Mouse (Mus musculus) retina, adult 2 months (tissue): Measurements from ENCODE around the gene Cul7.
A peak's percentile ranks its signal among the peaks of the same experiment; 100 is the strongest.

Experiments used
- DNase-seq: peaks from one replicate; pipeline ENCODE4 v3.0.0-alpha.2; 2012; ENCODE audit warnings: low read depth, low spot score

Cul7 gene

DNA sequence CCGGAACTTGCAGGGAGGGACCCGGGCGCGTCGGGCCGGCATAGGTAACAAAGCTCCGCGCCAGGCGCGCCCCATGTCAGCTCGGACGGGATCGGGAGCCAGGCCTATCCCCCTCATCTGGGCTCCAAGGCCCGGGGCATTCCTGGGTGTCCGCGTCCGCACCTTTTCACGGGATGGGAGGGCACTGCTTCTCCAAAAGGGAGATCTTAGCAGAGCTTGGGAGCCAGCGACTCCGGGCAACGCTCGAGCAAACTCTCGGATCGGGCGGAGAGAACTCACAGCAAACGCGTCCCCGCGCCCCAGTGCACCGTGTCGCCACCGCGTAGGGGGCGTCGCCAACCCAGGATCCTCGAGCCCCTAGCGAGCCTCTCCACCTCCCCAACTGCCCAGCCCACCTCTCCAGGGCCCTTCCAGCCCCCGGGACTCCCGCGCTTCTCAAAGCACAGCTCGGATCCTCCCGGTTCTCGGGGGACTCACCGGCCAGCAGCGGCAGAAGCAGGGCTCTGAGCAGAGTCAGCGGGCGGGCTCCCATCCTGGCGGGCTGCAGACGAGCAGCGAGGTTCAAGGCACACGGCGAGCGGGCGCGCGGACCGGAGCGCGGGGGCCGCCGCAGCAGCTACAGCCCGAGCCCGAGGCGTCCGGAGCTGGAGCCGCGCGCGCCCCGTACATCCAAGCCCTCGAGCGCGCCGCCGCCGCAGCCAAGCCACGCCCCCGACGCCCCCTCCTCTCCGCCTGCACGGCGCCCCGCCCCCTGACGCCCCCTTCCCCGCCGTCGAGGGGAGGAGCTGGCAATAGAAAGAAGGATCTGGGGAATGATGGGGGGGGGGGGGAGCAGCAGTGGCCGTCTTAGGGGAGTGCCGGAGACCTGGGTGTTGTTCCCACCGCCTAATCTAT is 21.1 kb upstream of the Cul7 start, which contains the start of gene Ptk7:
Gene Ptk7, minus strand, starts transcription at position 714 of the 894 bp plus-strand sequence.
- no peak for DNase-seq

GRCm38 (mm10) chr17:46629685-46630441 is 20.3 kb upstream of the Cul7 start:
- no peak for DNase-seq

DNA sequence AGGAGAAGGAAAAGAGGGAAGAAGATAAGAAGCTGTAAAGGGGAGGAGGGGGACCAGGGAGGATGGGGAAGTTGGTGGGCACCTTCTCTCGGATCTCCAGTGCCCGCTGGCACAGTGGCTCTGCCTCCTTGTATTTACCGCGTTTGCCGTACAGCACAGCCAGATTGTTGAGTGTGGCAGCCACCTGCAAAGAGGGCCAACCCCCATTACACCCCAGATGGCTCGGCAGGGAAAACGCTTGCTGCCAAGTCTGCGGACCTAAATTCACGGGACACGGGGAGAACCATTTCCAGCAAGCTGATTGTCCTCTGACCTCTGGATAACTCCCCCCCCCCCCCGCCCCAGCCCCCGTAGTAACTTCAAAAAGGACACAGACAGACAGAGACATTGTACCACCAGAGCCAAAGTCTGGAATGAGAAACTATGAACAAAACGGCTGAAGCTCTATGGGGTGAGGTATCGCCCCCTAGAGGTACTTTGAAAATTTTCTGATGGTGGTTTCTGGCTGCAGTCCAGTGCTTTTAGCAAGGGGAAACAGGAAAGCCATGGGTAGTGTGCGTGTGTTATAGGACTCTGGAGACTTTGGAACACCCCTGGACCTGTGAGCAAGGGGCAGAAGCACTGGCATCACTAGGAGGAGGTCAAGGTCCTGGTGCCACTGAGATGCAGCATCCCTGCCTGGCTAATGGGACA is 13.2 kb upstream of the Cul7 start:
- no peak for DNase-seq

GRCm38 (mm10) chr17:46639929-46640328 is 10.2 kb upstream of the Cul7 start:
- no peak for DNase-seq

- DNase-seq = no peak
Observed at GRCm38 (mm10) chr17:46642060-46642459, 8.1 kb upstream of the Cul7 start.

DNA sequence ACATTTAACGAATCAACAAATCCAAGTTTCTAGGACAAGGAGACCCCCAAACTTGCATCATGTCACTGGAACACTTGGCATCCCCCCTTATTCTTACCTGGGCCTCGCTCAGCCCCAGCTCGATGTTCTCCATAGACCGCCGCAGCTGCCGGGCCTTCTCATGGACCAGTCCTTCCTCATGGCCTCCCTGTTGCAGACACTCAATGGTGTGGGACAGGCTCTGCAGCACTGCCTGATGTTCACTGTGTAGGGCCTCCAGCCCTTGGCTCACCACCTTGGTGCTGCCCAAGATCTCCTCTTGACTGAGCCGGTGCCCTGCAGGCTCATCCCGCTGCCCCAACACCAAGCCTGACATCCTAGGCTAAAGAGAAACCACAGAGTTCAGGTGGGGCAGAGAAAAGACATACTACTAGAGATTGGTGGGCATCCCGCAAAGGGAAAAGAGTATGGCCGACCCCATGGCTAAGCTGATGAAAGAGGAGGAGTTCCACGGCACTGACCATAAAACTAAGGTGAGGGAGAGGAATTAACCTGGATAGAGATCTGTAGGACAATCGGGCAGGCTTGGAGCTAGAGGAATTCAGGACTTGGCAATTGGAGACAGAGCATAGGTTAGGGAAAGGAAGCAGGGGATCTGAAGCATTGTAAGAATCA is 5.9 kb upstream of the Cul7 start:
- DNase-seq = no peak

GRCm38 (mm10) chr17:46644916-46645475 is 5.1 kb upstream of the Cul7 start:
- DNase-seq = no peak

DNA sequence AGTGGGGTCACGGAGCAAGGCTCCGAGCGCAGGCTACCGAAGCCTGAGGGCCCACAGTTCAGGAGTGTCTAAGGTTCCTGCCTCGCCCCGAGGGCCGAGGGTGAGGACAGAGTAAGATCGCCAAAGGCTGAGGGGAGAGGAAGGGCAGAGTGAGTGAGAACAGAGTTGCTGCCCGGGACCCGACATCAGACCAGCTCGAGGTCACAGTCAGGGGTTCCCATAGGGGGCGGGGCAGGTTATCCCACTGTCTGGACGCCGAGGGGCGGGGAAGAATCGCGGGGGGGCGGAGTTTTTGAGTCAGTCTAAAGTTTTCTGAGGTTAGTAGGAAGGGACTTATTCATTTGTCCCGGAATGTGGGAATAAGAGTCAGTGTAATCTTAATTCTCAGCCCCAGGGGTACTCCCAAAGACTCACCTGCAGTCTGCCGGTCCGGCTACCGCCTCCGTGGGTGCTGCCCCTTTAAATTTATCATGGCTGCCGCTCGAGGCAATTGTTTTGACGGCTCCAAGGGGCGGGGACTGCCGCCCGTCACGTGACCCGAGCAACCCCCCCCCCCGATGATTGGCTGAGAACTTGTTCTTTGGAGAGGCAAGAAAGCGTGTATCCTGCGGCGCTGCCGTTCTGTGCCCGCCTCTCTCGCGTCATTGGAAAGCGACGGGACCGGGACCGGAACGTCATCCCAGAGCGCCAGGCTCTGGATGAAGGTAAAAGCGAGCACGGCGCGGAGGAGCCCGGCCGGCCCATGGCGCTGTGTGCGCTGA is 4.4 kb upstream of the Cul7 start, which contains the start of the genes Klc4 and Mrpl2:
Gene Klc4, minus strand, starts transcription at position 462 of the 761 bp plus-strand sequence.
Gene Mrpl2, plus strand, starts transcription at position 669 of the 761 bp plus-strand sequence.
- DNase-seq = peak; percentile 96

DNA sequence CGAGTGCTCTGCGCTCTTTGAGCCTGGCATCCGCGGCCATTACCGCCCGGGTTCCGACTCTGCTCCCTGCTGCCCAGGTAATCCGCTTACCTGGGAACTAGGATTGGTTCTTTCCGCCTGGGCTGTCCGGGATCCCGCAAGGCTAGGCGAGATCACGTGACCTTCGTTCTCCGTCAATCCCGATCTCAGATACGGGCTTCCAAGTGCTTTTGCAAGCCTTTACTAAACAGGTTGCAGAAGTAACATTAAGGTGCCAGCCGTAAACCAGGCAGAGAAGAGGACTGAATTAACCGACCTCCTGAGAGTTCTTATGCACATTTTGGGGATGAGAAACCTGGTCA is 3.8 kb upstream of the Cul7 start:
- DNase-seq = no peak

GRCm38 (mm10) chr17:46647279-46647678 is 2.9 kb upstream of the Cul7 start:
- DNase-seq = no peak

- no peak for DNase-seq
Observed at GRCm38 (mm10) chr17:46648436-46648835, 1.7 kb upstream of the Cul7 start.

DNA sequence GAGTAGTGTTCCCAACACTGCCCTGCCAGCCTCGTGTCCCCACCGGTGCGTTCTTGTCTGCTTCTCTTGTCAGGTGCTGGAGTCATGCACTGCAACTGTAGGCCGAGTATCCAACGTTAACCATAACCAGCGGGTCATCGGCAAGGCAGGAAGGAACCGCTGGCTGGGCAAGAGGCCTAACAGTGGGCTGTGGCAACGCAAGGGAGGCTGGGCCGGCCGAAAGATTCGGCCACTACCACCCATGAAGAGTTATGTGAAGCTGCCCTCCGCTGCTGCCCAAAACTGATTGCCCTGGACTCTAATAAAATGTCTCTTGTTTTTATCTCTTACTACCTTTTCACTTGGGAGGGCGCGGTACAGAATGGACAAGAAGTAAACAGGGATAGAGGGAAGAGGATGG is 326 bp upstream of the Cul7 start:
- no peak for DNase-seq

DNA sequence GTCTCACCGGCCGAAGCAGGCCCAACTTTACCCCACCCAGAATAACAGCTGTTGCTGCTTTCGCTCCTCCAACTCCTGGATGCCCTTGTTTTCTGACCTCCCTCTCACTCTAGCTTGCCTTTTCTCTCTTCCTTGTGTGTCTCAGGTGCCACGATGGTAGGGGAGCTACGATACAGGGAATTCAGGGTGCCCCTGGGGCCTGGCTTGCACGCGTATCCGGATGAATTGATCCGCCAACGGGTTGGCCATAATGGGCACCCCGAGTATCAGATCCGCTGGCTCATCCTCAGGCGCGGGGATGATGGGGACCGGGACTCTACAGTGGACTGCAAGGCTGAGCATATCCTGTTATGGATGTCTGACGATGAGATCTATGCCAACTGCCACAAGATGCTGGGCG is 1.2 kb downstream of the Cul7 start:
- no peak for DNase-seq

DNA sequence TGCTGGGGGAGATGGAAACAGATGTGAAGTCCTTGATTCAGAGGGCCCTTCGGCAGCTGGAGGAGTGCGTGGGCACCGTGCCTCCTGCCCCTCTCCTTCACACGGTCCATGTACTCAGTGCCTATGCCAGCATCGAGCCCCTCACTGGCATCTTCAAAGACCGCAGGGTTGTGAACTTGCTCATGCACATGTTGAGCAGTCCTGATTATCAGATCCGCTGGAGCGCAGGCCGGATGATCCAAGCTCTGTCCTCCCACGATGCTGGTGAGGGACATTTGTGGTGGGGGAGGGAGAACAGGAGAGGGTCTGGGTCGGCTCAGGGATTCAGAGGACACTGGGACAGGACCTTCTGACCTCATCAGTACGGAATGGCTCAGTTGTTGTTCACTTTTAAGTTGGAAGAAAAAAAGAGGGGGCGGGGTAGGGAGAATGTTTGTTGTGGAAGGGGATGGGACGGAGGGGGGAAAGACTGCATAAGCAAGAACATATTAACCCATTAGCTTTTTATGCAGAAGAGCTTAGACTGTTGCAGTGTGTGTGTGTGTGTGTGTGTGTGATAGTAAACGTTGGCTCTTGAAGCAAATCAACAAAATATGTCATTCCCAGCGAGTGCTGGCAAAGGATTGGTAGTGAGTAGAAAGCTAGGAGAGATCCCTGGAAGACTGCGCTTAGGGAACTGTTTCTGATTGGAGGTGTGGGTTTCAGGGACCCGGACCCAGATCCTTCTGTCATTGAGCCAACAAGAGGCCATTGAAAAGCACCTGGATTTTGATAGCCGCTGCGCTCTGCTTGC is 1.8 kb downstream of the Cul7 start:
- DNase-seq = no peak

GRCm38 (mm10) chr17:46656054-46656453 is 5.9 kb downstream of the Cul7 start:
- no peak for DNase-seq

DNA sequence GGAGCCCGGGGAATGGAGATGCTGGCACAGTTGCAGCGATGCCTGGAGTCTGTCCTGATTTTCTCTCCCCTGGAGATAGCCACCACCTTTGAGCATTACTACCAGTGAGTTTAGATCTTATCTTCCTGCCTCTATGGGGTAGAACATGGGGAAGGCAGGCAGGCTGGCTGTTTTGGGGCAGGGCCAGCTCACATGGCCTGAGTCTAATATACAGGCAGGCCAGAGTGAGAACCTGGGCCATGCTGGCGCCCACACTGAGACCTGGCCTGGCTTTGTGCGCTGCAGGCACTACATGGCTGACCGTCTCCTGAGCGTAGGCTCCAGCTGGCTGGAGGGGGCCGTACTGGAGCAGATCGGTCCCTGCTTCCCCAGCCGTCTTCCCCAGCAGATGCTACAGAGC is 11.2 kb downstream of the Cul7 start:
- DNase-seq = no peak

GRCm38 (mm10) chr17:46661981-46662380 is 11.8 kb downstream of the Cul7 start:
- no peak for DNase-seq

DNA sequence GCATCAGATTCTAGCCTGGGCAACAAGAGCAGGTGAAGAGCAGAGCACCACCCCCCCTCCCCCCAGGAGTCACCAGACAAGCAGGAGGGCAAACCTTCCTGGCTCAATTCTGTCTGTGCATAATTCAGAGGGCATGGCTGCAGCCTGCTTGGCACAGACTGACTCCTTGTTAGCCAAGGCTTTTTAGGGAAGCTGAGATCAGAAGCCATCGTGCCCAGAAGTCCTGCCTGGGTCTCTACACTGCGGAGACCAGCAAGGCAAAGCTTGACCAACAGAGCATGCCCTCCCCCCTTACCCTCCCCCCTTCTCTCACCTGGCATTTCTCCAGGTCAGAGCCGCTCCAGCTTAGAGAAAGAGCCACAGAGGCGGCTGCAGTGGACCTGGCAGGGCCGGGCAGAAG is 12.6 kb downstream of the Cul7 start:
- no peak for DNase-seq

- DNase-seq = no peak
Observed at GRCm38 (mm10) chr17:46667712-46668111, 17.6 kb downstream of the Cul7 start.

DNA sequence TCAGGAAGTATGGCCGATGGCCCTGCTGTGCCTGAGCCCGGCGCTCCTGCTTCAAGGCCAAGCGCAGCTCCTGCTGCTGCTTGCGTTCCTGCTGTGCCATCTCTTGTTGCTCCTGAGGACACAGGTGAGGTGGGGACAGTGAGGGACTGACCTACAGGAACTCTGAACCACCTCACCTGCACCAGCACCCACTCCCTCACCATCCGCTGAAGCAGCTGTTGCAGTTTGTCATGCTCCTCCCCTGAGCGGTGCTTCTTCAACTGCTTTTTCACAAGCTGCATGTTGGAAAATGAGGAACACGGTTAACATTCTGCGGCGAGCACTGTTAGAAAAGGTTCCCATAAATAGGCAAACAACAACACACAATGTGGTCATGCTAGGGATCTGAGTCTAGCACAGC is 19.8 kb downstream of the Cul7 start:
- no peak for DNase-seq
